Mouse (Mus musculus) small intestine, adult 2 months (tissue): ENCODE measurements around the gene Obscn. TPM values are rescaled to one million over a fixed set of nuclear protein-coding genes. Genes with fewer than 3 reads are reported as not detected.

Experiments
- H3K27ac ChIP-seq: fragments of 200-500 bp; 2 replicates; pipeline ENCODE4 v1.5.1; 2012; ENCODE audit warnings: low read depth, low read length, control low read depth, inconsistent platforms; ENCODE audit not compliant: insufficient read depth
- H3K27me3 ChIP-seq: fragments of 200-500 bp; 2 replicates; pipeline ENCODE4 v1.6.1; 2012; ENCODE audit warnings: mild to moderate bottlenecking, moderate library complexity, low read length, inconsistent platforms; ENCODE audit not compliant: control insufficient read depth, insufficient read depth
- H3K36me3 ChIP-seq: fragments of 200-500 bp; 2 replicates; pipeline ENCODE4 v1.6.1; 2012; ENCODE audit warnings: mild to moderate bottlenecking, low read length, control low read depth, inconsistent platforms; ENCODE audit not compliant: control insufficient read depth, insufficient read depth
- H3K4me1 ChIP-seq: fragments of 200-500 bp; 2 replicates; pipeline ENCODE4 v1.6.1; 2012; ENCODE audit warnings: low read length, inconsistent platforms, mixed read lengths; ENCODE audit not compliant: control insufficient read depth, insufficient read depth, insufficient read length
- H3K4me3 ChIP-seq: fragments of 200-500 bp; 2 replicates; pipeline ENCODE4 v1.5.1; 2012; ENCODE audit warnings: low read depth, mild to moderate bottlenecking, control low read depth, inconsistent platforms, low read length, moderate library complexity
- CTCF ChIP-seq: fragments of 200-500 bp; IDR thresholded peaks from 2 replicates; pipeline ENCODE4 v1.5.1; 2012; ENCODE audit warnings: low read depth, mild to moderate bottlenecking, control low read depth, inconsistent platforms, low read length, moderate library complexity, mixed read lengths; ENCODE audit not compliant: insufficient replicate concordance, insufficient read length; ENCODE audit errors: extremely low read depth
- POLR2A ChIP-seq: fragments of 200-500 bp; IDR thresholded peaks from 2 replicates; pipeline ENCODE4 v1.6.1; 2012; ENCODE audit warnings: low read depth, mild to moderate bottlenecking, control low read depth, inconsistent platforms, low read length, moderate library complexity
- WGBS: fragments of 180-500 bp; shearing (Covaris S2); methylation state at CpG from one replicate; pipeline ENCODE4 v1.1.7; 2018; 5-methylcytosine and 5-hydroxymethylcytosine counted together
- polyA plus RNA-seq: library from polyadenylated mRNA; depleted of rRNA; stranded (reverse); fragments of >200 nt; gene quantifications from 2 replicates; pipeline ENCODE4 v1.2.3, GENCODE M21; 2012

The Obscn gene
- polyA plus RNA-seq, 1 experiment: 1.2 TPM

DNA sequence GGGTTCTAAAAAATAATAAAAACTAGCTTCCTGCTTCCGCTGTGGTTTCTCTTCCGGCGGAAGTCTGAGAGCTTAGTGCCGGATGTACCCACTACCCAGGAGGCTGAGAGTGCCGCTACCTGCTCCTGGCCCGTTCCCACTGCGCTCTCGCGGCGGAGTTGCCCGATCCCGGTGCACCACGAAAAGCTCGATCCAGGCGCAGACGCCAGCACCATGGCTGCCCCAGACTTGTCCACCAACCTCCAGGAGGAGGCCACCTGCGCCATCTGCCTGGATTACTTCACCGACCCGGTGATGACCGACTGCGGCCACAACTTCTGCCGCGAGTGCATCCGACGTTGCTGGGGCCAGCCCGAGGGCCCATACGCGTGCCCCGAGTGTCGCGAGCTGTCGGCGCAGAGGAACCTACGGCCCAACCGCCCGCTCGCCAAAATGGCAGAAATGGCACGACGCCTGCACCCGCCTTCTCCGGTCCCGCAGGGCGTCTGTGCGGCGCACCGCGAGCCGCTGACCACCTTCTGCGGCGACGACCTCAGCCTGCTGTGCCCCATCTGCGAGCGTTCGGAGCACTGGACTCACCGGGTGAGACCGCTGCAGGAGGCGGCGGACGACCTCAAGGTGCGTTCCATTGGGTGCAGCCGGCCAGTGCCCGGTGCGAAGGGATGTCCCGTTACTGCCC is 158.0 kb downstream of the Obscn start, which contains the start of gene Trim11:
Gene Trim11, plus strand, starts transcription at position 67 of the 679 bp plus-strand sequence.
- peak within 1 kb of the TSS; percentile 86 for H3K27ac ChIP-seq
- WGBS: under 1% methylated on average over 64 of the region's 64 CpGs
- TF ChIP-seq POLR2A: peak; percentile 68; the same call in 1 of the 2 replicates
- TF ChIP-seq CTCF: peak; percentile 16; the same call in 1 of the 2 replicates

GRCm38 (mm10) chr11:58977607-58978026 is 158.6 kb downstream of the Obscn start:
- Histone ChIP-seq H3K4me3 (peak overlapping the region; percentile 97), H3K27me3 (no peaks in the 10 kb centered on the region), H3K36me3 (peaks cover 6% of the 10 kb centered on the region), H3K27ac (peak overlapping the region; percentile 86), H3K4me1 (peaks cover 27% of the 10 kb centered on the region)
- TF ChIP-seq POLR2A (no peak), CTCF (no peak)
- WGBS: under 1% methylated on average over 21 of the region's 21 CpGs

More for the DNA sequence above, 158.0 kb downstream of the Obscn start, which contains the start of gene Trim11:
- Histone ChIP-seq H3K4me3 (peak within 1 kb of the TSS; percentile 97), H3K4me1 (peaks cover 27% of the 10 kb centered on the region), H3K36me3 (peaks cover 12% of the 10 kb centered on the region), H3K27me3 (no peaks in the 10 kb centered on the region)

DNA sequence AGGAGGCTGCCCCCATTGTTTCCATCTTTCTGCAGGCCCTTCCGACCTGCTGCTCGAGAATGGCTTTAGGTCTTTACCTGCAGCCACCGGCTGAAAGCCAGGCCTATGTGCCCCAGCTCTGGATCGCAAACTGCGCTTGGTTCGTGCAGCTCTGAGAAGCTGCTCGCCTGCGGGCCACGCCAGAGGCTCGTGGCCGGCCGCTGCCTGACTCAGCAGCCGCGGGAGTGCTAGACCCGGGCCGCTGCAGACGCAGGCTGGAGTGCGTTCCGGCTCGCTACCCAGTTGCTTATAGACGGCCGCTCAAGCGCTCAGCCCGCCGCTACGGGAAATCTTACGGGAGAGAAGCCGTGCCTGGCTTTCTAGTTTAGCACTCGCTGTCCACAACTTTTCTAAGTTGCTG is 159.1 kb downstream of the Obscn start:
- Histone ChIP-seq H3K4me1 (peaks cover 25% of the 10 kb centered on the region), H3K27me3 (no peaks in the 10 kb centered on the region), H3K36me3 (peaks cover 2% of the 10 kb centered on the region), H3K27ac (peak overlapping the region; percentile 86), H3K4me3 (peak overlapping the region; percentile 97)
- TF ChIP-seq POLR2A (no peak), CTCF (no peak)
- WGBS: under 1% methylated on average over 29 of the region's 29 CpGs

DNA sequence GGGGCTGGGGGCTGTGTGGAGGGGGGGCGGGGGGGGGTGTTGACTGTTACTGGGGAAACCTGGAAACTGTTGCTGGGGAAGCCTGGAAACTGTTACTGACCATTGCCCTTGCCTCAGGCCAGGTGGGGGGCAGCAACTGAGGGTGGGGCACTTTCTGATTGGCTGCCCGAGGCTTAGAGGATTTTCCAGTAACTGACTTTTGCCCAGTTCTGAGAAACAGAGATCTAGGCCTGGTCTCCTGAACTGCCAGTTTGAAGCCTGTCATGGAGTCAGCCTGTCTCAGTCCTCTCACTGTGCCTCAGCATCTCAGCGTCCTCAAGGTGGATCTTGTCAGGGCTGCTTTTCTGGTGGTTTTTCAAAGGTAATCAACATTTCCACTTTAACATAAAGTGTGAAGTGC is 161.8 kb downstream of the Obscn start:
- no peak overlapping the region for H3K4me3 ChIP-seq
- peaks cover 1% of the 10 kb centered on the region; the same call in 1 of the 2 replicates for H3K36me3 ChIP-seq
- TF ChIP-seq CTCF (no peak), POLR2A (no peak)
- no peak overlapping the region for H3K27ac ChIP-seq
- H3K27me3 ChIP-seq: no peaks in the 10 kb centered on the region
- H3K4me1 ChIP-seq: peaks cover 4% of the 10 kb centered on the region; the same call in 1 of the 2 replicates
- WGBS: 77% methylated on average over 3 of the region's 3 CpGs

- Histone ChIP-seq H3K4me3 (no peak overlapping the region), H3K27ac (no peak overlapping the region), H3K4me1 (no peaks in the 10 kb centered on the region; the same call in 1 of the 2 replicates), H3K36me3 (peaks cover 1% of the 10 kb centered on the region; the same call in 1 of the 2 replicates), H3K27me3 (no peaks in the 10 kb centered on the region)
- 90% methylated on average over 3 of the region's 3 CpGs for WGBS
- TF ChIP-seq POLR2A: no peak
- no peak for TF ChIP-seq CTCF
These were observed 164.4 kb downstream of the Obscn start for GRCm38 (mm10) chr11:58971796-58972195.

GRCm38 (mm10) chr11:58970831-58971530 is 165.2 kb downstream of the Obscn start:
- TF ChIP-seq CTCF (no peak), POLR2A (no peak)
- Histone ChIP-seq H3K4me3 (no peak overlapping the region), H3K36me3 (peaks cover 1% of the 10 kb centered on the region; the same call in 1 of the 2 replicates), H3K27ac (no peak overlapping the region), H3K4me1 (no peaks in the 10 kb centered on the region; the same call in 1 of the 2 replicates), H3K27me3 (no peaks in the 10 kb centered on the region)
- WGBS: 88% methylated on average over 21 of the region's 21 CpGs

DNA sequence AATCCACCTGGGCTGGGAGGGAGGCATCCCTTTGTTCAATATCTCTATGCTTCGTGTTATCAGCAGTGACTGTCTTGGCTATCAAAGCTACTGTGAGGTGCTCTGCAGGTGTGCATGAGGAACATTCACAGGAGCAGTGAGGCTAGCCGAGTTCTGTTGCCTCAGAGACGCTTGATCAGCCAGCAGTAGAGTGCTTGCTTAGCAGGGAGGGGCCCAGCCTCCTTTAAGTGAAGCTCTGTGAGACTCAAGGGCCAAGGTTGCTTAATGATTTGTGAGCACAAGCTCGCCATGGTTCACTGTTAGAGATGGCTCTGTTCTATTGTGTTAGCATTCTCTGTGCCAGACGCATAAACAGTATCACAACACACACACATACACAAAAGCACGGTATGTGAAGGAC is 166.5 kb downstream of the Obscn start:
- no peak overlapping the region for H3K4me3 ChIP-seq
- 31% methylated on average over 6 of the region's 6 CpGs for WGBS
- no peak overlapping the region for H3K27ac ChIP-seq
- H3K4me1 ChIP-seq: peaks cover 4% of the 10 kb centered on the region
- peaks cover 1% of the 10 kb centered on the region; the same call in 1 of the 2 replicates for H3K36me3 ChIP-seq
- H3K27me3 ChIP-seq: no peaks in the 10 kb centered on the region
- TF ChIP-seq POLR2A (no peak), CTCF (no peak)
